Mouse (Mus musculus): Measurements from ENCODE around the gene Rims3.

Rims3 gene

GRCm38 (mm10) chr4:120888884-120889283 is 34.3 kb downstream of the Rims3 start:
- in situ Hi-C loops (cut with MboI; ENCODE audit: unreplicated experiment in 2 of 2) = loop anchor here (10.0 to 25.0 kb wide), 2 partner anchors 294 to 652 kb away; no protein-coding TSS in a partner anchor

DNA sequence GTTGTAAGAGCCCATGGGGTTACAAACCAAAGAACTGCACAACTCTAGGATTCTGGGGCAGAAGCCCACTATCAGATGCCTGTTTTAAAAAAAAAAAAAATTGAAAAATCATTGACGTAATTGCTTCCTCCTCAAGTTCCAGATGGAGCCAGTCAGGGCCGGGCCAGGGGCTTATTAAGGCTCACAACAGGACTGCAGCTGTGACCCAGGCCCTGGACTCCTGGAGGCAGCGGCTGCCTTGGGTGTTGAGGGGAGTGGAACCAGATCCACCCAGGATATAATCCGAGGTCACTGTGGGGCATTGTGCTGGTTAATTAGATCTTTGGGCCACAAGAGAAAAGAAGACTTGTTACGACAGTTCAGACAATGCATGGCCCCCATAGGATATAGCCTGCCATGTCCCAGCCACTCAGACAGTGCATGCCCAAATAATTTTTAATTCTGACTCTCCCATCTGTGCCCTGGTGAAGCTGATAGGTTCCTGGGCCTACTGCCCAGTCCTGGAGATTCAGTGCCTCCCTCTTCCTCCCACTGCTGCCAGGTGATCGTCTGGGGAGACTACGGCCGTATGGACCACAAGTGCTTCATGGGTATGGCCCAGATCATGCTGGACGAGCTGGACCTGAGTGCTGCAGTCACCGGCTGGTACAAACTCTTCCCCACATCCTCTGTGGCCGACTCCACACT is 36.3 kb downstream of the Rims3 start:
- in situ Hi-C loops (cut with MboI; ENCODE audit: unreplicated experiment in 2 of 2) = loop anchor here in 1 of 2 experiments (5.0 to 25.0 kb wide), 2 partner anchors 209 to 654 kb away; no protein-coding TSS in a partner anchor

- in situ Hi-C loops (cut with MboI; ENCODE audit: unreplicated experiment in 2 of 2) = loop anchor here in 1 of 2 experiments (5.0 to 25.0 kb wide), 2 partner anchors 210 to 655 kb away; no protein-coding TSS in a partner anchor
These were observed 37.3 kb downstream of the Rims3 start for GRCm38 (mm10) chr4:120891960-120892359.

GRCm38 (mm10) chr4:120892516-120892915 is 37.9 kb downstream of the Rims3 start:
- in situ Hi-C loops (cut with MboI; ENCODE audit: unreplicated experiment in 2 of 2) = loop anchor here in 1 of 2 experiments (5.0 to 25.0 kb wide), 2 partner anchors 210 to 655 kb away; no protein-coding TSS in a partner anchor

DNA sequence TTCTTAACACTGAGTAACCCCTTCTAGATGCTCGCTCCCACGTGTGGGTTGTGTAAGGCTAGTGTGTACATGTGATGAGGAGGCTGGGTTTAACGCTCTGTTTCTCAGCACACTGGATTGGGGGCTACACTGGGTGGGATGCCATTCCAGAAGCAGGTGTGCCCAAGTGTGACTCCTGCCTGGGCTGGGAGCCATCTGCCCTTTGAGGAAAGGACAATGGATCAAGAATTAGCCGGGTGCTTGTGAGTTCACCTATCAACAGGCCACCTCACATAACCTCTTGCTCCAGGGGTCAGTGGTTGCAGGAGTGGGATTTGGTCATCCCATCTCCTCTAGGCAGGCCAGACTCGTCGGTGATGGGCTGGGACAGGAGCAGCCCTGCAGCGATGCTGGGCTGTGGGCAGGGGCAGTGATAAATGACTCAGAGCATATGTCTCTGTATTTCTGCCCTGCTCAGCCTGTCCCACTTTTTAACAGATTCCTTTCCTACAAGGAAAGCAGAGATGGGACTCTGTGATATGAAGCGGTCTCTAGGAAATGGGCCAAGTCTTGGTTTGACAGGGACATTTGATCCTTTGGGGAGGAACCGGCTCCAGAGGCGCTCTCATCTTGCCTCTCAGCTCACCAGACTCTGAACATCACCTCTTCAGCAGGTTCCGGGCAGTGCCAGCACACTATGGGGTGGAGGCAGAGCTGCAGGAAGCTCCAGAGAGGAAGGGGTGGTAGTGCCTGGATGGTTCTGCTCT is 39.2 kb downstream of the Rims3 start:
- in situ Hi-C loops (cut with MboI; ENCODE audit: unreplicated experiment in 2 of 2) = loop anchor here in 1 of 2 experiments (5.0 to 25.0 kb wide), 2 partner anchors 212 to 657 kb away; no protein-coding TSS in a partner anchor

- in situ Hi-C loops (cut with MboI; ENCODE audit: unreplicated experiment in 2 of 2) = loop anchor here in 1 of 2 experiments (5.0 to 25.0 kb wide), 2 partner anchors 212 to 657 kb away; no protein-coding TSS in a partner anchor
These were observed 40.0 kb downstream of the Rims3 start for GRCm38 (mm10) chr4:120894584-120894983.

DNA sequence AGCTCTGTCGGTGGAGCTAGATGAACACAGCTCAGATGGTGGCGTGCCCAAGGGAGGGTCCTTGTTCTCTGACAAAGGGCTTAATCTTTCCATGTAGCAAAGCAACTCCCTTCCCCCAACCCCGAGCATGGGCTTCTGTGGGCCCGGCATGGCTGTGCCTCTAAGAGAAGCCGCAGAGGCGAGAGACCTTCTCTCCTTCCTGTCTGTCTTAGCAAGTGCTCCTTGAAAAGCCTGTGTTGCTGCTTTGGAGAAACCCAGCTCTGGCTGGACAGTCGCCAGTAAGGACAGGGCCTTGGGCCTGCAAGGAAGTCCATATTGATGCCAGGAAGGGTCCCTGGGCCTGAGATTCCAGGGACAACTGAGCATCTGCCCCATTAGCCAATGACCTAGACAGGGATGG is 40.6 kb downstream of the Rims3 start:
- in situ Hi-C loops (cut with MboI; ENCODE audit: unreplicated experiment in 2 of 2) = loop anchor here in 1 of 2 experiments (25.0 kb wide), 1 partner anchor 658 kb away; no protein-coding TSS in a partner anchor

DNA sequence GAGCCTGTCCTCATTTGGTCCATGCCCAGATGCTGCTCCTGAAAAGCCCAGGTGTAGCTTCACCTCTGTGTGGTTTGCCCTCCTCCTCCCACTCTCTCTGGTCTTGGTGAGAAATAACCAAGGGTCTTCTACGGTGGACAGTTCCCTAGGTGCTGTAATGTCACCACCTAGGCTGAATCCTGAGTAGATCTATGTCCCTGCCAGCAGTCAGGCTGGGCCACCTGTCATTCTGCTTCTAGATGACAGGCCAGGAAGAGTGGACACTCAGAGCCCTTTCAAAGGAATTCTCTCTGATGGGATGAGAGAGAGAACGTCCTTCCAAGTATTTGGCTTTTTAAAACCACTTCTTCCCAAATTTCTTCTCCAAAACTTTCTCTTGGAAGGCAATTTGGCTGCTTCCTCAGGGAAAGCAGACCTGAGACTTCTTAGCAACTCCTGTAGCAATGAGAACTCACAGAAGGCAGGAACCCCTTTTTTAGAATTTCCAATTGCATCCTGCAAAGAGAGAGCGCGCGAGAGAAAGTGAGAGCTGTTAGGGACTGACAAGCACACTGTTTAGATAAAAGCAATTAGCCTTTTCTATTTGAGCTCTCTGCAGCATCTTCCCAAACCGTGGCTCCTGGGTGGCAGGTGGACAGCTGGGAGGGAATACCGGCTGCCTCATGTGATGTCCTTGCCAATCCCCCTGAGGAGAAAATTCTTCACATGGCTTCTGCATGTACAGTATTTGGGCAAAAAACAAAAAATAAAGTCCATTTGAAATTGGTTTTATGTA is 41.4 kb downstream of the Rims3 start:
- in situ Hi-C loops (cut with MboI; ENCODE audit: unreplicated experiment in 2 of 2) = loop anchor here in 1 of 2 experiments (25.0 kb wide), 1 partner anchor 659 kb away; no protein-coding TSS in a partner anchor

GRCm38 (mm10) chr4:120904533-120904932 is 49.9 kb downstream of the Rims3 start:
- in situ Hi-C loops (cut with MboI; ENCODE audit: unreplicated experiment in 2 of 2) = loop anchor here (10.0 kb wide), 3 partner anchors 150 to 500 kb away; partner anchors contain the start of genes Gm8439 (in 1 of the 2) and Scmh1 (in 1 of the 2)

DNA sequence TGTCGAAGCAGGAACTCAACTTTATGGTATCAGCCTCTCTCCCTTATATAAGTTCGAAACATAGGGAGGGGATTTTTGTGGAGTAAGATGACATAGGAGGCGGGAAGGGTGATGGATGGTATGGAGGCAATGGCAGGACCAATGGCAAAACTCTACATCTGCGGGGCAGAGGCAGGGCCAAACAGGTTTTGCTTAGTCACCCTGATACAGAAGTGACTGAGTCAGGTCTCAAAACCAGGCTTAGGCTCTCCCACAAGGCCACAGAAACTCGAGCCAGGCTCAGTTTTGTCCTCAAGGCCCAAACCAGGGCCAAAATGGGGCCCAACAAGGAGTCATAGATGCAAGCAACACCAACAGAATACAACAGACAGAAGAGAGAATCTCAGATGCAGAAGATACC is 51.0 kb downstream of the Rims3 start:
- in situ Hi-C loops (cut with MboI; ENCODE audit: unreplicated experiment in 2 of 2) = loop anchor here (10.0 kb wide), 3 partner anchors 151 to 501 kb away; partner anchors contain the start of genes Gm8439 (in 1 of the 2) and Scmh1 (in 1 of the 2)

GRCm38 (mm10) chr4:120909558-120910150 is 55.0 kb downstream of the Rims3 start:
- in situ Hi-C loops (cut with MboI; ENCODE audit: unreplicated experiment in 2 of 2) = loop anchor here (5.0 to 10.0 kb wide), 7 partner anchors 62 to 505 kb away; partner anchors contain the start of genes Scmh1 (in 2 of the 2) and Gm8439 (in 1 of the 2)

- in situ Hi-C loops (cut with MboI; ENCODE audit: unreplicated experiment in 2 of 2) = loop anchor here (5.0 to 10.0 kb wide), 5 partner anchors 64 to 506 kb away; partner anchors contain the start of gene Scmh1 (in 1 of the 2)
These were observed 56.5 kb downstream of the Rims3 start for GRCm38 (mm10) chr4:120911086-120911485.

- in situ Hi-C loops (cut with MboI; ENCODE audit: unreplicated experiment in 2 of 2) = loop anchor here (5.0 to 10.0 kb wide), 5 partner anchors 66 to 508 kb away; partner anchors contain the start of gene Scmh1 (in 1 of the 2)
These were observed 58.2 kb downstream of the Rims3 start for GRCm38 (mm10) chr4:120912866-120913265.

DNA sequence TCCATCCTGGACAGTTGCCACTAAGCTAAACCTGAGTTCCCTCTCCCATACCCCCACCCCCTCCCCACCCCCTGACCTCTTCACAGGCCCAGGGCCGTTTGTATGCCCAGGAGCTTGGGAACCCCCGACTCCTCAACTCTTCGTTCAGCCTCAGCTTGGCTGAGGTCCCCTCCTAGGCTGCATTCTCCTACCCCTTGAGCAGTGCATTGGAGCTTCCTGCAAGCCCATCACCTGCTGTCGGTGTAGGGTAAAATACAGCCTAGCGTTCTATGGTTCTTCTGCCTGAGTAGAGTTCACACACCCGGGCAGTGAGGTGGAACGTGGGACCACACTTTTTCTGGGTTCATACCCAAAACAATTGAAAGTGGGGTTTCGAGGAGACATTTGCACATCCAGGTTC is 58.8 kb downstream of the Rims3 start:
- in situ Hi-C loops (cut with MboI; ENCODE audit: unreplicated experiment in 2 of 2) = loop anchor here (5.0 to 10.0 kb wide), 5 partner anchors 66 to 509 kb away; partner anchors contain the start of gene Scmh1 (in 1 of the 2)

- in situ Hi-C loops (cut with MboI; ENCODE audit: unreplicated experiment in 2 of 2) = loop anchor here (5.0 to 10.0 kb wide), 5 partner anchors 67 to 509 kb away; partner anchors contain the start of gene Scmh1 (in 1 of the 2)
These were observed 59.2 kb downstream of the Rims3 start for GRCm38 (mm10) chr4:120913861-120914260.

DNA sequence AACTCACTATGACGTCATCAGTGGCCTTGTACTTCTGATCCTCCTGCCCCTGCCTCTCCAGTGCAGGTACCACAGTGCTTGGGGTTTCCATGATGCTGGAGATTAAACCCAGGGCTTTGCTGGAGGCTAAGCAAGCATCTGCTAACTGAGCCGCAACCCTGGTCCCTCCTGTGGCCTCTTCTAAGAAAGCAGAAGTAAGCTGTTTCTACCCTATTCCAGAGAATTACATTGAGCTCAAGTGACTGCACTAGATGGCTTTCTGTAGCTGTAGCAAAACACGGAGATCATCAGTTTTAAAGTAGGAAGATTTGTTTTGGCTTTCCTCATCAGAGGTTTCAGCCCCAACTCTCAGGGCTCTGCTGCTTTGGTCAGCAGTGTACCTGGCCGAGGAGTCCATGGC is 59.9 kb downstream of the Rims3 start:
- in situ Hi-C loops (cut with MboI; ENCODE audit: unreplicated experiment in 2 of 2) = loop anchor here (5.0 to 10.0 kb wide), 5 partner anchors 67 to 510 kb away; partner anchors contain the start of gene Scmh1 (in 1 of the 2)

DNA sequence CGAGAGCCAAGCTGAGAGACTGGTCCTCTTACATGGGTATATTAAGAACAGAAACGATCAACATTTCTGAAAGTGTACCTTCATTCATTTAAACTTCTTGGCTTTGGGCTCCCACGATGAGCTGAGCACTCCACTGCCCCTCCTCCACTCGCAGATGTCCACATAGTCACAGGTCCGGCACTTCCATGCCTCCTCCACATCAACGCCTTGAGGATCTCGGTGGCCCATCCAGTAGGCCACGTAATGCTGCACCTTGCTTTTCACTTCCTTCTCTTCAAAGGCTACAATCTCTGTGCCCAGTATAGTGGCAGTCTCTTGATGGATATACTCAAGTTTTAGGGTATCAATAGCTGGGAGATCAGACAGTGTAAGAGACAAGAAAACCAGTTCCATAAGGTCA is 66.8 kb downstream of the Rims3 start:
- in situ Hi-C loops (cut with MboI; ENCODE audit: unreplicated experiment in 2 of 2) = no loop called here

DNA sequence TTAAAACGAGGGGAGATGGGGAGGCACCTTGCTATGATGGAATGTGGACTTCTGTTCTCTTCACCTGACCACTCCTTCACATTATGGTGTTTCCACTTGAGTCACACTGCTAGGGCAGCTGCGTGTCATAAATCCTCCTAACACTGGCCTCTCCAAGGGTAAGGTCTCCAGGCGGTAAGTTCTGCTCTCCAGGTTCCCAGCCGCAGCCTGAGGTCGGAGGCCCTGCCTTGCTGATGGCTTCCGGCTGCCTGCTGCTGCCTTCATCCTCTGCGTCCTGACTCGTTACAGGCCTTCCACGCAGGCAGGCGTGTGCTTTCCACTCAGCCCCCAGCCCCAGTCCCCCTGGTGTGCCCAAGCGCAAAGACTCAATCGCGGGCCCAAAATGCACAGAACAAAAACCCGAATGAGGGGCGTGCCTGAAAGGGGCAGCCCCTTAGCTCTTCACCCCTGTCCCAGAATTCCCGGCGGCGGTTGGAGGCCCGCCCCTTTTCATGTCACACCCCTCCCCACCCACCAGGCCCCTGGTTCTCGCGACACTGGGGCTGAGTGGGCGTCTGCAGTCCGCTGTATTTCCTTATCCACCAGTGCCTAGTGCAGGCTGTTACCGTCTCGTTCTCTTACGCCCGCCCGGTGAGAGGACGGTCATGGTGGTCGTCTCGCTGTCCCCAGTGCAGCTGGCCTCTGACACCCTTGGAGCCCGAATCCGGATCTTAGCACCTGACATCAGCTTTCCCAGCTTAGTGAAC is 70.1 kb downstream of the Rims3 start, which contains the start of gene Exo5:
Exo5 (minus strand) TSS at position 464 of the 746 bp plus-strand sequence.
- in situ Hi-C loops (cut with MboI; ENCODE audit: unreplicated experiment in 2 of 2) = loop anchor here in 1 of 2 experiments (5.0 kb wide), 1 partner anchor 293 kb away; the partner anchor contains the start of gene Rlf
